Mouse (Mus musculus): ENCODE measurements around the gene Optc.

Optc gene

GRCm38 (mm10) chr1:133882283-133883217 is 25.2 kb downstream of the Optc start:
- no peak for DNase-seq (ENCODE audit: low read depth, low spot score)

- no peak for DNase-seq (ENCODE audit: low read depth, low spot score)
These were observed 26.0 kb downstream of the Optc start for GRCm38 (mm10) chr1:133881813-133882212.

GRCm38 (mm10) chr1:133878825-133879423 is 28.9 kb downstream of the Optc start:
- DNase-seq (ENCODE audit: low read depth, low spot score): no peak

- no peak for DNase-seq (ENCODE audit: low read depth, low spot score)
These were observed 30.9 kb downstream of the Optc start for GRCm38 (mm10) chr1:133876936-133877335.

GRCm38 (mm10) chr1:133873086-133873813 is 34.5 kb downstream of the Optc start:
- no peak for DNase-seq (ENCODE audit: low read depth, low spot score)

GRCm38 (mm10) chr1:133871241-133871640 is 36.6 kb downstream of the Optc start:
- DNase-seq (ENCODE audit: low read depth, low spot score): no peak

GRCm38 (mm10) chr1:133869221-133869620 is 38.6 kb downstream of the Optc start:
- no peak for DNase-seq (ENCODE audit: low read depth, low spot score)

GRCm38 (mm10) chr1:133863257-133863997 is 44.4 kb downstream of the Optc start:
- DNase-seq (ENCODE audit: low read depth, low spot score): peak; percentile 76

GRCm38 (mm10) chr1:133861028-133861427 is 46.8 kb downstream of the Optc start:
- no peak for DNase-seq (ENCODE audit: low read depth, low spot score)

- DNase-seq (ENCODE audit: low read depth, low spot score): no peak
These were observed 47.7 kb downstream of the Optc start for GRCm38 (mm10) chr1:133859821-133860711.

- DNase-seq (ENCODE audit: low read depth, low spot score): peak; percentile 33
These were observed 48.5 kb downstream of the Optc start for GRCm38 (mm10) chr1:133859257-133859656.

GRCm38 (mm10) chr1:133857781-133858180 is 50.0 kb downstream of the Optc start:
- peak; percentile 67 for DNase-seq (ENCODE audit: low read depth, low spot score)

- no peak for DNase-seq (ENCODE audit: low read depth, low spot score)
These were observed 50.6 kb downstream of the Optc start for GRCm38 (mm10) chr1:133857171-133857570.

GRCm38 (mm10) chr1:133856655-133857054 is 51.1 kb downstream of the Optc start:
- DNase-seq (ENCODE audit: low read depth, low spot score): no peak

- peak; percentile 44 for DNase-seq (ENCODE audit: low read depth, low spot score)
These were observed 51.7 kb downstream of the Optc start for GRCm38 (mm10) chr1:133856133-133856541.

- DNase-seq (ENCODE audit: low read depth, low spot score): no peak
These were observed 52.4 kb downstream of the Optc start for GRCm38 (mm10) chr1:133855274-133856017.

- DNase-seq (ENCODE audit: low read depth, low spot score): no peak
These were observed 53.2 kb downstream of the Optc start for GRCm38 (mm10) chr1:133854421-133855273.
